Mouse (Mus musculus): ENCODE measurements around the gene Anapc13. TPM values are rescaled to one million over a fixed set of nuclear protein-coding genes. Genes with fewer than 3 reads are reported as not detected.
A peak's percentile ranks its signal among the peaks of the same experiment; 100 is the strongest.

Gene Anapc13
- polyA plus RNA-seq, 1 experiment from 2014 or later = 168 TPM

GRCm38 (mm10) chr9:102636553-102636952 is 10.5 kb downstream of the Anapc13 start:
- DNase-seq (ENCODE audit: low spot score) = peak; percentile 75
- H3K4me3 ChIP-seq = no peak overlapping the region
- WGBS = 3% methylated on average over 4 of the region's 4 CpGs
- H3K4me1 ChIP-seq = peaks cover 18% of the 10 kb centered on the region
- H3K27ac ChIP-seq = peak overlapping the region; percentile 38; the same call in 1 of the 2 replicates
- no peaks in the 10 kb centered on the region for H3K9me3 ChIP-seq (replicated peaks)
- H3K36me3 ChIP-seq = peaks cover 18% of the 10 kb centered on the region
- H3K27me3 ChIP-seq (ENCODE audit: low read depth, poor library complexity, severe bottlenecking) = no peaks in the 10 kb centered on the region

DNA sequence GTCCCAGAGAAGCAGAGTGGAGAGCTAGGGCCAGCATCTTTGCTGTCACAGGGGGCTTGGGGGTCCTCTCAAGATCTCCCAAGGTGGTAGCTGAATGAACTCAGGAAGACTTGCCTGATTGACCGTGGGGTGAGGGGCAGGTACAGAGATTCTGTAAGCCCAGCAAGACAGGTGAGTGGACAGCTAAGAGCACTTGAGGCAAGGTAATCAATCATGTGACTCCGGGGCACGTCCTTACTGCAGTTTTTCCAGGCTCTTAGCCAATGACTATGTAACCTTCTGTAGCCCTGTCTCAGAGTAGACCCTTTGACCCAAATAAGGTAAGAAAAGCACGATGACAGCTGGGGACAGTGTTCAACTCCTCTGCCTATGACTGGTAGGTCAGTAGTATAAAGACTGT is 11.0 kb downstream of the Anapc13 start:
- peaks cover 13% of the 10 kb centered on the region for H3K4me1 ChIP-seq
- no peaks in the 10 kb centered on the region for H3K9me3 ChIP-seq (replicated peaks)
- peaks cover 12% of the 10 kb centered on the region for H3K36me3 ChIP-seq
- peak overlapping the region; percentile 38; the same call in 1 of the 2 replicates for H3K27ac ChIP-seq
- no peak overlapping the region for H3K4me3 ChIP-seq
- 59% methylated on average over 4 of the region's 4 CpGs for WGBS
- DNase-seq (ENCODE audit: low spot score) = no peak
- H3K27me3 ChIP-seq (ENCODE audit: low read depth, poor library complexity, severe bottlenecking) = no peaks in the 10 kb centered on the region

DNA sequence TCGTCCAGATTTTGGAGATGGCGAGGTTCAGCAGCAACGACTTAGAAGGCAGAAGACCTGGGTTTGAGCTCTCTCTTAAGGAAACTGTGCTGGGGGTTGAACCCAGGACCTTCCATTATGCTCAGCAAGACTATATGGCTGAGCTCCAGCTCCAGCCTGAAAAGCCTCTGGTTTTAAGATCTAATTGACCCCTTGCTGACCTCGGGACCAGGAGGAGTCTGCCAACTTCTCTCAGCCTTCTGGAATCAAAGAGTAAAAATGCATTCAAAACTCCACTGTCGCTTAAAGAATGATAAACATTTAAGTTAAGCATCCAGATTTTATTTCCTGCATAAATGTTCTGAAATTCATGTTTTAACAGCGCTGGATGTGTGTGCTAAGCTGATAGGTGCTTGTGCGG is 12.9 kb downstream of the Anapc13 start:
- DNase-seq (ENCODE audit: low spot score) = no peak
- Histone ChIP-seq H3K36me3 (peaks cover 5% of the 10 kb centered on the region), H3K27ac (no peak overlapping the region), H3K4me3 (no peak overlapping the region), H3K9me3 (replicated peaks) (no peaks in the 10 kb centered on the region), H3K4me1 (peaks cover 30% of the 10 kb centered on the region), H3K27me3 (ENCODE audit: low read depth, poor library complexity, severe bottlenecking) (no peaks in the 10 kb centered on the region)
- 70% methylated on average over 7 of the region's 7 CpGs for WGBS

GRCm38 (mm10) chr9:102639510-102639909 is 13.4 kb downstream of the Anapc13 start:
- WGBS = 87% methylated on average over 8 of the region's 8 CpGs
- H3K9me3 ChIP-seq (replicated peaks) = no peaks in the 10 kb centered on the region
- H3K4me3 ChIP-seq = no peak overlapping the region
- no peaks in the 10 kb centered on the region for H3K36me3 ChIP-seq
- no peak for DNase-seq (ENCODE audit: low spot score)
- peak overlapping the region; percentile 16; the same call in 1 of the 2 replicates for H3K27ac ChIP-seq
- H3K27me3 ChIP-seq (ENCODE audit: low read depth, poor library complexity, severe bottlenecking) = no peaks in the 10 kb centered on the region
- H3K4me1 ChIP-seq = peaks cover 36% of the 10 kb centered on the region

DNA sequence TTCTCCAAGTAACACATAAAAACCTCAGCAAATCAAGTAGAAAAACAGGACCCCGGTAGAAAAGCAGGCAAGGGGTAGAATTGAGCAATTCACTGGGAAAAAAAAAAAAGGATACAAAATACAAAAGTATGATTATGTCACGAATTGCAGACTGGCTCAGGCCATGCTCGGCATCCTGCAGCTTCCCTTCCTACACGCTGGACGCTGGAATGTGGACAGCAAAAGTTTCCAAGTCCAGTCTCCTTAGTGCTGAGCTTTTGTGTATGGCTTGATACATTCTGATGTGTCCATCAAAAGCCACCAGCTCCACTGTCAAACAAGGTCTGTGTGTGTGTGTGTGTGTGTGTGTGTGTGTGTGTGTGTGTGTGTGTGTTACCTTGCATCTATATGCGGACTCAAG is 15.4 kb downstream of the Anapc13 start:
- Histone ChIP-seq H3K36me3 (no peaks in the 10 kb centered on the region), H3K9me3 (replicated peaks) (no peaks in the 10 kb centered on the region), H3K27me3 (ENCODE audit: low read depth, poor library complexity, severe bottlenecking) (no peaks in the 10 kb centered on the region), H3K27ac (peak overlapping the region; percentile 27; the same call in 1 of the 2 replicates), H3K4me1 (peaks cover 55% of the 10 kb centered on the region), H3K4me3 (no peak overlapping the region)
- DNase-seq (ENCODE audit: low spot score) = no peak
- WGBS = 87% methylated on average over 5 of the region's 6 CpGs

- no peaks in the 10 kb centered on the region for H3K9me3 ChIP-seq (replicated peaks)
- H3K27ac ChIP-seq = peak overlapping the region; percentile 91
- DNase-seq (ENCODE audit: low spot score) = peak; percentile 63
- peak overlapping the region; percentile 43 for H3K4me3 ChIP-seq
- H3K36me3 ChIP-seq = no peaks in the 10 kb centered on the region
- 26% methylated on average over 8 of the region's 8 CpGs for WGBS
- peaks cover 50% of the 10 kb centered on the region for H3K4me1 ChIP-seq
- H3K27me3 ChIP-seq (ENCODE audit: low read depth, poor library complexity, severe bottlenecking) = no peaks in the 10 kb centered on the region
Observed at GRCm38 (mm10) chr9:102643071-102643485, 17.0 kb downstream of the Anapc13 start.

DNA sequence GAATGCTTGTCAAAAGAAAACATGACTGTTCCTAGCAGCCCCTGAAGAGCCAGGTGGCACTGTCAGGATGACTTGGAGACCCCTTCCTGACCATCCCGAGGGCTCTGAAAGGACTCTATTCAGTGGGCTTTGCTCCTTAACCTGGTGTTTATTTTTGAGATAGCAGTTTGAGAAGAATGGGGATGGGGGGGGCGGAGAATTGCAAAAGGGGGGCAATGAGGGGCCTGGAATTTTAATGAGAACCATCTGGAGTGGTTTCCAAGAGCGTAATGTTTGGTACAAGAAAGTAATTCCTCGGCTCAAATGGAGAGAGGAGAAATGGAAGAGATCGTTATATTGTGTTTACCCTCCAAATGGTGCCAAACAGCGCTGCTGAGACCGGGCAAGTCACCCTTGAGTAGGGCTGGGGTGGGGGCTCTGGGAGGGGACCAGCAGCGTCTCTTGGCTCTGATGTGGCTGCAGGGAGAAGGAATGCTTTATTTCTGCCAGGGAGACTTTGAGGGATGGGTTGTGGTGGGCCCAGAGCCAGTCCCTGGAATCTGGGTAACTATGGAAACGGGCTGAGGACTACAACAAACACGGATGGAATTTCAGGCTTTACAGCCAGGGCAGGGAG is 17.5 kb downstream of the Anapc13 start:
- H3K27me3 ChIP-seq (ENCODE audit: low read depth, poor library complexity, severe bottlenecking) = no peaks in the 10 kb centered on the region; the same call in 1 of the 2 replicates
- H3K4me1 ChIP-seq = peaks cover 50% of the 10 kb centered on the region
- peak overlapping the region; percentile 91 for H3K27ac ChIP-seq
- H3K36me3 ChIP-seq = no peaks in the 10 kb centered on the region
- 1% methylated on average over 10 of the region's 10 CpGs for WGBS
- no peaks in the 10 kb centered on the region for H3K9me3 ChIP-seq (replicated peaks)
- peak overlapping the region; percentile 43 for H3K4me3 ChIP-seq
- peak; percentile 79 for DNase-seq (ENCODE audit: low spot score)

- no peak for DNase-seq (ENCODE audit: low spot score)
- Histone ChIP-seq H3K27ac (peak overlapping the region; percentile 91), H3K36me3 (no peaks in the 10 kb centered on the region), H3K4me3 (no peak overlapping the region), H3K9me3 (replicated peaks) (no peaks in the 10 kb centered on the region), H3K4me1 (peaks cover 50% of the 10 kb centered on the region), H3K27me3 (ENCODE audit: low read depth, poor library complexity, severe bottlenecking) (no peaks in the 10 kb centered on the region; the same call in 1 of the 2 replicates)
- 83% methylated on average over 3 of the region's 3 CpGs for WGBS
Observed at GRCm38 (mm10) chr9:102645119-102645695, 19.1 kb downstream of the Anapc13 start.

DNA sequence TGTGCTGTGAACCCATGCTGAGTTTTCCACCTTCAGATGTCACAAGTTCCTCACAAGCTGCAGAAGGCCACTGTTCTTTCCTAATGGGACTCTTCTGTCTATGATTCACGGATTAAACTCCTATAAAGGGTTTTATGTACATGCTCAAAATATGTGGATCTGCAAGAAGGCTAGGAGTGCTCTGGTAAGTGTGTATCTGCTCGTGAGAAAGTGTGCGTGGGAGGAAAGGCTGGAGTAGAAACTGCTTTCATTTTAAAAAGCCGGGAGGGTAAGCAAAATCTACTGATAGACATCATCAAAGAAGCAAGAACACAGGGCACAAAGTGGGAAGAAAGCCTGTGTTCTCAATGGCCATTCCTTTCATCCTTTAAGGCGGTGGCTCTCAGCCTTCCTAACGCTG is 20.9 kb downstream of the Anapc13 start:
- peaks cover 10% of the 10 kb centered on the region; the same call in 1 of the 2 replicates for H3K27me3 ChIP-seq (ENCODE audit: low read depth, poor library complexity, severe bottlenecking)
- peaks cover 60% of the 10 kb centered on the region for H3K4me1 ChIP-seq
- no peaks in the 10 kb centered on the region for H3K36me3 ChIP-seq
- H3K4me3 ChIP-seq = no peak overlapping the region
- 93% methylated on average over 6 of the region's 6 CpGs for WGBS
- no peak for DNase-seq (ENCODE audit: low spot score)
- no peaks in the 10 kb centered on the region for H3K9me3 ChIP-seq (replicated peaks)
- H3K27ac ChIP-seq = no peak overlapping the region

- 49% methylated on average over 17 of the region's 17 CpGs for WGBS
- Histone ChIP-seq H3K4me3 (no peak overlapping the region), H3K36me3 (no peaks in the 10 kb centered on the region), H3K9me3 (replicated peaks) (no peaks in the 10 kb centered on the region), H3K4me1 (peaks cover 32% of the 10 kb centered on the region), H3K27me3 (ENCODE audit: low read depth, poor library complexity, severe bottlenecking) (peaks cover 17% of the 10 kb centered on the region; the same call in 1 of the 2 replicates), H3K27ac (no peak overlapping the region)
- no peak for DNase-seq (ENCODE audit: low spot score)
Observed at GRCm38 (mm10) chr9:102649917-102650527, 23.9 kb downstream of the Anapc13 start.

- Histone ChIP-seq H3K9me3 (replicated peaks) (no peaks in the 10 kb centered on the region), H3K27me3 (ENCODE audit: low read depth, poor library complexity, severe bottlenecking) (peaks cover 17% of the 10 kb centered on the region; the same call in 1 of the 2 replicates), H3K36me3 (no peaks in the 10 kb centered on the region), H3K4me1 (peaks cover 26% of the 10 kb centered on the region), H3K4me3 (no peak overlapping the region), H3K27ac (no peak overlapping the region; the same call in 1 of the 2 replicates)
- WGBS = 18% methylated on average over 7 of the region's 7 CpGs
- no peak for DNase-seq (ENCODE audit: low spot score)
Observed at GRCm38 (mm10) chr9:102650637-102651036, 24.5 kb downstream of the Anapc13 start.

DNA sequence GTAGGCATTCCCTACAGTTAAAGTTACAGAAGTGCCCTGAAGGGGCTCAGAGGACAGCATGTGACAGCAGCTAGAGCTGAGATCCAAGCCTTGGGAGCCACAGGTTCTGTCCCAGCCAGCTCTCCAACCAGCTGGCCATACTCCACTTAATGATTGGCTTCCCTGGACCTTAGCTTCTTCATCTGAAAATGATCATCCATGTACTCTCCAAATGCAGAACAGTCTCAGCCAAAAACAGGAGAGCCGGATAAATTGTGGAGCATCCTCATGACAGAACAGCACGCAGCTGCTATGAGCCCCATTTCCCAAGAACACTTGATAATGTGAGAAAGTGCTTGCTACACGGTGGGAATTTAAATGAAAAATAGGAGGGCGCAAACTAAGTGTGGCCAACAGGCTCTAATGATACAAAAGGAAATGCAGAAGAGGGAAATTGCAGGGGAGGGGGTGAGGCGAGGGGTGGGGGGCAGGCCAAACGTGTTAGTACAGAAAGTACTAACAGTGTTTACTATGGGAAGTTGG is 25.2 kb downstream of the Anapc13 start:
- Histone ChIP-seq H3K9me3 (replicated peaks) (no peaks in the 10 kb centered on the region), H3K27me3 (ENCODE audit: low read depth, poor library complexity, severe bottlenecking) (peaks cover 17% of the 10 kb centered on the region; the same call in 1 of the 2 replicates), H3K36me3 (no peaks in the 10 kb centered on the region), H3K27ac (no peak overlapping the region), H3K4me3 (no peak overlapping the region), H3K4me1 (peaks cover 26% of the 10 kb centered on the region)
- WGBS = 63% methylated on average over 6 of the region's 6 CpGs
- no peak for DNase-seq (ENCODE audit: low spot score)
